Mouse (Mus musculus) urinary bladder, postnatal 25 days (tissue): ENCODE measurements around the gene Bloc1s4.

ENCODE experiments used
- DNase-seq: peaks from one replicate; pipeline ENCODE4 v3.0.0; 2022; ENCODE audit warnings: low spot score

Gene Bloc1s4

GRCm38 (mm10) chr5:36739829-36740228 lies 8.6 kb downstream of the Bloc1s4 start:
- DNase-seq, result no peak

GRCm38 (mm10) chr5:36738799-36739615 lies 9.4 kb downstream of the Bloc1s4 start:
- no peak for DNase-seq

GRCm38 (mm10) chr5:36737765-36738164 lies 10.7 kb downstream of the Bloc1s4 start:
- no peak for DNase-seq

- no peak for DNase-seq
Observed at GRCm38 (mm10) chr5:36736009-36736408, 12.4 kb downstream of the Bloc1s4 start.

DNA sequence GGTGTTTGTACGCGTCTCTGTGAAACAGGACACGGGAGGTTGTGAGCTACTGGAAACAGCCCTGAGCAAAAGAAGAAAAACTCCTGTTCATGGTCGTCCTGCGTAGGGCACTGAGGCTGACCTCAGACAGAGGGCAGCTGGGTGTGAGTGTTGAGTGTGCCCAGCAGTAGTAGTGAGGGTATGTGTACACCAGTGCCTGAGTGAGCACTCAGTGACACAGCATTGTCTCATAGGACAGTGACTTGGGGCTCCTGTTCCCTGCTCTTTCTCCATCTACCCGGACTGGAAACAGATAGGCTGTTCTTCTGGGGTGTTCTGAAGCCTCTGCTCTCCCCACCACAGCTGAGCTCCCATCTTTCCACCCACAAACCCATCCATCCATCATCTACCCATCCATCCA lies 13.3 kb downstream of the Bloc1s4 start:
- no peak for DNase-seq

GRCm38 (mm10) chr5:36733405-36733804 lies 15.0 kb downstream of the Bloc1s4 start:
- DNase-seq, result no peak

- no peak for DNase-seq
Observed at GRCm38 (mm10) chr5:36731901-36732652, 16.4 kb downstream of the Bloc1s4 start.

DNA sequence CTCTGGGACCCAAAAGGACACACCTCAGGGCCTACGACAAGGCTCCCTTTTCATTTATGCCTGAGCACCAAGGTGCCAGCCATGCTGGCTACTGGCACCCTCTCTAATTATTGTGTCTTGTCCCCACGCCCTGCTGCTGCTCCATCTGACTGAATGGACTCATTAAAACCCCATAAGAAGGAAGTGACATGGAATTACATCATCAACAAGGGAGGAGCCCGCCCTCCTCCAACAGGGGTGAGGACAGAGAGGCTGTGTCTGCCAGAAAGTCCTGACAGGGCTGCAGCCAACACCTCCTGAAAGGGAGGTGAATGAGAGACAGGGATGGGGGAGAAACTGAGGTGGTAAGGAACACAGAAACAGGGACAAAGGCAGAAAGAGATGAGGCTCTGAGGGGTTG lies 17.8 kb downstream of the Bloc1s4 start:
- no peak for DNase-seq

GRCm38 (mm10) chr5:36729923-36730322 lies 18.5 kb downstream of the Bloc1s4 start:
- no peak for DNase-seq

- no peak for DNase-seq
Observed at GRCm38 (mm10) chr5:36729086-36729473, 19.4 kb downstream of the Bloc1s4 start.

DNA sequence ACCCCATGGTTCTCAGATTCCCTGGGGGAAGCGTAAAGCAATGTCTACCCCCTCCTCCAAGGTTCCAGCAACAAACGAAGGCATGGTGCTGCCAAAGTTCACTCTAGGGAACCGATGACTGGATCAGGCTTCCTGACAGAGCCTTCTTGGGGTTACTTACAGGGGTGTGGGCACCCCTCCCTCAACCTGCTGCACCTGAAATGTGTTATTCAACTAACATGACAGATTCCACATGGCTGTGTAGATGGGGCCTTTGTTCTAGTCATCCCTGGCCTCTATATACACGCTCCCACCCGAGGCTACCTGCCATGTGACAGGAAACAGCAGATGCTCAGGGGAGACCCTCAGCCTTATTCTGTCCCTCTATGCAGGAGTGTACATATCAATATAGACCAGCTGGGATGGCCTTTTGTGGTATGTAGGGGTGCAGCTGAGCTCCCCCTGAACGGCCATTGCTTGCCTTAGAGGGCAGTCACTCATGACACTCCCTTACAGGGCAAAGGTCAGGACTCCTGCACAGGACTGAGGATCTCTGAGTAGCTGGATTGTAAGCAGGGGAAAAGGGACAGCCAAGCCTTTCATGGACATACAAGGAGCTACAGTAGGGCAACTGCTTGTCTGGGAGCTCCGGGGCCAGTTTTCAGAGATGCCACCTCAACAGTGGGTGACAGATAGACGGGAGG lies 19.9 kb downstream of the Bloc1s4 start:
- DNase-seq, result no peak

- no peak for DNase-seq
Observed at GRCm38 (mm10) chr5:36727776-36728175, 20.7 kb downstream of the Bloc1s4 start.

- no peak for DNase-seq
Observed at GRCm38 (mm10) chr5:36727136-36727535, 21.3 kb downstream of the Bloc1s4 start.

DNA sequence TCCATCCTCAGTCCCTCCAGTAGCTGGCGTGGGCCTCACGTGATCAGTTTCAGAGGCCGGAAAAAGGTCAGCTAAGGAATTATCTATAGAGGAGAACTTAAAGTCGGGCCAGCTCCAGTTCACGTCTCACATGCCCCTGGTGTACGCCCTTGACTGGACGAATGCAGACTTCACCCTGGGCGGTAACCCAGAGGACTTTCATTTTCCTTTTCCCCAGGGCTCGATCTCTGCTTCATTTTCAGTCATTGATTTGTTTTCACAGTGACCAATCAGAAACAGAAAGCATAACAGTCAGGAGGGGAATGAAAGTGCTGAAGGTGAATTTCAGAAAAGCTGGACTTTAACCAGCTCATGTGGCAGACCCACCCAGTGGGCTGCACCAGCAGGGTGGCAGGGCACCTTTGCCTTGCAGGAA lies 22.1 kb downstream of the Bloc1s4 start:
- DNase-seq, result no peak

DNA sequence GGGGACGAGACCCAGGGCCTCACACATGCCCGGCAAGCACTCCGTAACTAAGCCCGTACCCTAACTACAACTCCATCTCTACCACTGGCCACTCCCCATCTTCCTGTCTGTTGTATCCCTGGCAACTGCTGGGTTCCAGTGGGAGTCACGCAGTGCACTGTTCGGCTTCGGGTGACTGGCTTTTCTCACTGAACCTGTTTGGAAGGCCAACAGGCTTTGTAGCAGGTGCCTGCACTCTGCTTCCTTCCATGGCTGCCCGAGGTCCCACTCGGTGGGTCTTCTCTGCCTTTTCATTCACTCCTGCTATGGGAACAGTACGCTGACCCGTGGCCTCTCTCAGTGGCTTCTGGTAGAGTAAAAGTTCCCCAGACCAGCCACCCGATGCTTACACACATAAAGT lies 22.6 kb downstream of the Bloc1s4 start:
- DNase-seq, result no peak

- DNase-seq, result no peak
Observed at GRCm38 (mm10) chr5:36724274-36724673, 24.2 kb downstream of the Bloc1s4 start.

DNA sequence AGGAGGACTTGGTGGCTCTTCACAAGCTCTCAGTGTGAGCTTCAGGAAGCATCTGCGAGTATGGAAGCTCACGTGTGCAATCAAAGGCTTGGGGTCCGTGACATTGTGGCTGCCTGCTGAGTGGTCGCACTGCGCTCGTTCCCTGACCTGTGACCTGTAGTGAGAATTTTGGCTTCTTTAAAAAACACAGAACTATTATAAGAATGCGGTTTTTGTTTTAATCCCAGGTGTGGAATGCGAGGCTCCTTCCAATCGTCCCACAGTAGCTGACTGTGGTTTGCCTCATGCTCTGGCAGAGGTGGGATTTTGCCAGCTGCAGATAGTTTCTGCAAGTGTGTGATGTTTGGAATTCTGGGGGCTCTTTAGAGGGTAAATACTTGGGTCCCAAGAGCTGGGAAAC lies 25.1 kb downstream of the Bloc1s4 start:
- no peak for DNase-seq

- no peak for DNase-seq
Observed at GRCm38 (mm10) chr5:36722415-36722856, 26.0 kb downstream of the Bloc1s4 start.

- no peak for DNase-seq
Observed at GRCm38 (mm10) chr5:36720710-36721375, 27.6 kb downstream of the Bloc1s4 start.

- DNase-seq, result no peak
Observed at GRCm38 (mm10) chr5:36720219-36720618, 28.2 kb downstream of the Bloc1s4 start.

DNA sequence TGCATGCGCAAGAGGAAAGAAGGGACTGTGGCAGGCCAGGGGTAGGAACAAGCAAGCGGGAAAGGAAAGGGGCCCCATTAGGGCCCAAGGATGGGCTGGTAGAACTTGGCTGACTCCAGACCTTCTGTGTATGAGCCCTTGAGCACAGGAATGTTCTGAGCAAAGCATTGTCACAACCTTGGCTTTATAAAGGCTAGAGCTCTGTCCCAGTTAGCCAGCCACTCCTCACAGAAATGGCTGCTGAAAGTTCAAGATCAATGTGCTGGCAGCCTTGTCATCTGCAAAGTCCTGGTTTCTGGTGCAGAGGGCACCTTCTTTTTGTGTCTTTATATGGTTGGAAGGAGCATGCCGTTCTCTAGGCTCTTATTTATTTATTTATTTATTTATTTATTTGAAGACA lies 28.8 kb downstream of the Bloc1s4 start:
- DNase-seq, result no peak

DNA sequence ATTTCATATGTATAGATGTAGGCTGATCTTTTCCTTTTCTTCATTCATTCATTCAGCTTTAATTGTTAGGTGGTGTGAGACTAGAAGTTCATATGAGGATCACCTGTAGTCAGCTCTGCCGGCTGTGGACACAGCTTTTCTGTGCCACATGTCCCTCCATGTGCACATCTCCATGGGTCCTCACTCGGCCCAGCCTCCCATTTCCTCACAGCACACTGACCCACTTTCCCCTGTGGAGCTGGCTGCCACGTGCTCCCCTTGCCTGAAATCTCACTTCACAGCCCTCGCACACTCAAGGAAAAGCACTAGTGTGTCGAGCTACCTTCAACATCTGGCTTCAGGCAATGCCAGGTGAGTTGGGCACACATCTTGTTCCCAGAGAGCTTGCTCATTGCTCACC lies 29.3 kb downstream of the Bloc1s4 start:
- no peak for DNase-seq
